Mouse (Mus musculus): ENCODE measurements around the gene Ndufs4. TPM values are rescaled to one million over a fixed set of nuclear protein-coding genes. Genes with fewer than 3 reads are reported as not detected.

Gene Ndufs4
- polyA plus RNA-seq, 1 experiment: 14.2 TPM

DNA sequence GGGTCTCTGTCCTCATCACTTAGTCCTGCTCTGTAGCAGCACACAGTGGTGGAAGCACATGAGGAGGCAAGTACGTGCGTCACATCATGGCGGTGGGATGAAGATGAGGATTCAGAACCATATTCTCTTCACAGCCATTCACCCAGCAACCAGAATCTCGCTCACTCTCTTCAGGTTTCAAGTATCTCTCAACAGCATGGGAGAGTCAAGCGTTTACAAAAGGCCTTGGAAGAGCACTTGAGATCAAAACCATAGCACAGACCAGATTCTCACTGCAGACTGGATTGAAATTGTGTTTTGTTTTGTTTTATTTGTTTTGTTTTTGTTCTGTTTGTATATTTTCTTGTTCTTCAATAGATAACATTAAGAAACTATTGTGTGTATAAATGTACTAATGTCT lies 110.8 kb downstream of the Ndufs4 start:
- WGBS: 92% methylated on average over 5 of the region's 5 CpGs
- DNase-seq (ENCODE audit: low read depth in 1 of 2, low spot score in 2 of 2): no peak
- Histone ChIP-seq H3K36me3 (ENCODE audit: control insufficient read depth, insufficient read depth, low read length) (no peaks in the 10 kb centered on the region), H3K4me3 (ENCODE audit: extremely low read depth, insufficient read depth, insufficient read length) (no peak overlapping the region), H3K27me3 (ENCODE audit: control insufficient read depth, insufficient read depth, low read length) (no peaks in the 10 kb centered on the region), H3K4me1 (ENCODE audit: control insufficient read depth, insufficient read depth, insufficient read length) (no peaks in the 10 kb centered on the region), H3K27ac (ENCODE audit: insufficient read depth, low read length) (no peak overlapping the region)
- TF ChIP-seq CTCF (IDR thresholded peaks at IDR 0.05; ENCODE audit: extremely low read depth, insufficient read depth, insufficient read length, insufficient replicate concordance): no peak
- TF ChIP-seq POLR2A (IDR thresholded peaks at IDR 0.05; ENCODE audit: low read depth, low read length): no peak

DNA sequence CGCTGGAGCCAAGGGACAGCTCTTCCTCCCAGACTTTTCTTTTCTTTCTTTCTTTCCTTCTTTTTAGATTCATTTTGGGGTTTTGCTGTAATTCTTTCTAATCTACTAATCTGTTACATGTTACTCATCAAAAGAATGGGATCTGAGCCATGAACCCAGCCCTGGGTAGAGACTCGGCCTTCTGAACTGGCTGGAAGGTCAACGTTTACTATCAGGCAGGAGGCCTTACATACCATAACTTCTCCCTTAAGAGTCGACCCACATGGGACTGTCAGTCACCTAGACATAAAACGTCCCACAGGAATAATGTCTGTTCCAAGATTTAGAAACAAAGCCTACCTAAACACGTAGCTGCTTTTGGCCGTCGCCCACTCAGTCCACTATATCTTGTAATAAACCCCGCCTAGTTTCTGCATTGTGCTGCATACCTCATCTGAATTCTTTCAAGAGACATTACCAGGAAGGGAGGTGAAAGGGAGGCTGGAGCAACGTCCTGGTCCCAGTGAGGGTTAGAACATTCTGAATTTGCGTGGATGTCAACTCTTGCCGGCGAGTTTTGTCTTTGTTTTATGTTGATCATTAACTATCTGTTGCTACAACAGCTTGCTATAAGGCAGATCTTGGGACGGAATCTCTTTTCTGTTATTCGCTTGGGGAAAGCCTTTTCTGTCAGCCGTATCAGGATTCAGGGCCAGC lies 116.5 kb downstream of the Ndufs4 start:
- no peaks in the 10 kb centered on the region for H3K36me3 ChIP-seq (ENCODE audit: control insufficient read depth, insufficient read depth, low read length)
- no peaks in the 10 kb centered on the region for H3K4me1 ChIP-seq (ENCODE audit: control insufficient read depth, insufficient read depth, insufficient read length)
- H3K4me3 ChIP-seq (ENCODE audit: extremely low read depth, insufficient read depth, insufficient read length): no peak overlapping the region
- 88% methylated on average over 16 of the region's 16 CpGs for WGBS
- TF ChIP-seq POLR2A (IDR thresholded peaks at IDR 0.05; ENCODE audit: low read depth, low read length) (no peak), CTCF (IDR thresholded peaks at IDR 0.05; ENCODE audit: extremely low read depth, insufficient read depth, insufficient read length, insufficient replicate concordance) (no peak)
- H3K27ac ChIP-seq (ENCODE audit: insufficient read depth, low read length): no peak overlapping the region
- DNase-seq (ENCODE audit: low read depth in 1 of 2, low spot score in 2 of 2): no peak
- no peaks in the 10 kb centered on the region for H3K27me3 ChIP-seq (ENCODE audit: control insufficient read depth, insufficient read depth, low read length)

DNA sequence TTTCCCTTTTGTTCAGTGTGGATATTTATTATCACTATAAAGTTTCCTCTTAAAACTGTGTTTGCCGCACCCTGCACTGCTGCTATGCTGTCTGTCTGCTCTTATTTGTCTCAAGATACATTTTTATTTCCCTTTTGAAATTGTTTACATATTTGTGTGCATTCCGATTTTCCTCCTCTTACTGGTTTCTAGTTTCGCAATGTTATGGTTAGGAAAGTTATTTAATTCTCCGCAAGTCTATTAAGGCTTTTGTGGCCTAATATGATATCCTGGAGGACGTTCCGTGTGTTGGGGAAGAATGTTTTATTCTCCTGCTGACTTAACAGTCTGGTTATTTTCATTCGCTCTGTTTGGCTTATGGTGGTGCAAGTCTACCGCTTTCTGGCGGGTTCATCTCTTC lies 120.3 kb downstream of the Ndufs4 start:
- H3K27ac ChIP-seq (ENCODE audit: insufficient read depth, low read length): no peak overlapping the region
- TF ChIP-seq POLR2A (IDR thresholded peaks at IDR 0.05; ENCODE audit: low read depth, low read length): no peak
- no peak for TF ChIP-seq CTCF (IDR thresholded peaks at IDR 0.05; ENCODE audit: extremely low read depth, insufficient read depth, insufficient read length, insufficient replicate concordance)
- no peaks in the 10 kb centered on the region for H3K4me1 ChIP-seq (ENCODE audit: control insufficient read depth, insufficient read depth, insufficient read length)
- WGBS: 92% methylated on average over 9 of the region's 9 CpGs
- no peaks in the 10 kb centered on the region for H3K36me3 ChIP-seq (ENCODE audit: control insufficient read depth, insufficient read depth, low read length)
- H3K4me3 ChIP-seq (ENCODE audit: extremely low read depth, insufficient read depth, insufficient read length): no peak overlapping the region
- H3K27me3 ChIP-seq (ENCODE audit: control insufficient read depth, insufficient read depth, low read length): no peaks in the 10 kb centered on the region
- no peak for DNase-seq (ENCODE audit: low read depth in 1 of 2, low spot score in 2 of 2)

DNA sequence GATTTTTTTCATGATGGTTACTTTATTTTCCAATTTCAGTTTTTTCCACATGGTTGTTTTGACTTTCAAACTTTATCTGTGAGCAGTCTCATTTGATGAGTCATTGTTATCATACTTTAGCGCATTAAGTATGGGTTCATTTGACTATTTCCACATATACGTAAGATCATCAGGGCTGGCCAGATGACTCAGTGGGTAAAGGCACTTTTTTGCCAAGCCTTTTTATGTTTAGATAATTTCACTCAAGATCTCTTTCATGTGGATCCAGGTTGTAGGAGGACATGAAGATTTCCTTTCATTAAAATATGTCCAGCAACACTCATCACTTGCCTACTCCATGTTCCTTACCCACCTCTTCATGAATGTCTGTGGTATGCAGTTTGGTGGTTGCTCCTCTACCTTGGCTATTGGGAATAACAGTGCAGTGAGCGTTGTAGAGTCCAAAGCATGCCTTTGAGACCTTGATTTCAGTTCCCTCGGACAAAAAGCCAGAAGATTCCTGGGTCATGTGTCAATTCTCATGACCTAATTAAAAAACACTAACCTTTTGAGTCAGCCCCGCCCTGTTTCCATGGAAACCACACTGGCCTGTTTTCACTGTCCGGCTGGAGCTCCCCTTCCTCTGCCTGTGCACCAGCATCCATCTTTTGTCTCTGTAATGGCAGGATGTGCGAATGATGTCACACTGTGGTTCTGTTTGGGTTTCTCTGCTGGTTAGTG lies 127.4 kb downstream of the Ndufs4 start:
- Histone ChIP-seq H3K4me1 (ENCODE audit: control insufficient read depth, insufficient read depth, insufficient read length) (no peaks in the 10 kb centered on the region), H3K27me3 (ENCODE audit: control insufficient read depth, insufficient read depth, low read length) (no peaks in the 10 kb centered on the region), H3K36me3 (ENCODE audit: control insufficient read depth, insufficient read depth, low read length) (no peaks in the 10 kb centered on the region), H3K27ac (ENCODE audit: insufficient read depth, low read length) (no peak overlapping the region), H3K4me3 (ENCODE audit: extremely low read depth, insufficient read depth, insufficient read length) (no peak overlapping the region)
- TF ChIP-seq POLR2A (IDR thresholded peaks at IDR 0.05; ENCODE audit: low read depth, low read length) (no peak), CTCF (IDR thresholded peaks at IDR 0.05; ENCODE audit: extremely low read depth, insufficient read depth, insufficient read length, insufficient replicate concordance) (no peak)
- WGBS: 88% methylated on average over 7 of the region's 7 CpGs
- no peak for DNase-seq (ENCODE audit: low read depth in 1 of 2, low spot score in 2 of 2)

DNA sequence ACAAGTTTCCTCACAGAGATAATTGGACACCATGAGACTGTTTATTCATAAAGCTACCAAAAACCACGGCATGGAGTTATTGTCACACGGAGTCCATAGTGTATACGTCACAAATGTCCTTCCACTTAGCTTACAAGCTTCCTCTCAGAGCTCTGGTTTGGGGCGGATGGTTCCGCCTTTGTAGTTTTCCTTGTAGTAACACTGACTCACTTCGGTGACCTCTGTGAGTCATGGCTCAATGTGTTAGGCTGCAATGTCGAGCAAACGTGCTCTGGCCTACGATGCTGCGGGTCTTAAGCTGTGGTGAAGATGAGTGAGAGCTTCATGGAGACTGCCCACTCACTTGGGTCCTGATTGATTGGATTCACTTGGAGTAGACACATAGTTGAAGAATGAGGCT lies 133.4 kb downstream of the Ndufs4 start:
- 89% methylated on average over 10 of the region's 10 CpGs for WGBS
- no peak for TF ChIP-seq CTCF (IDR thresholded peaks at IDR 0.05; ENCODE audit: extremely low read depth, insufficient read depth, insufficient read length, insufficient replicate concordance)
- no peak for TF ChIP-seq POLR2A (IDR thresholded peaks at IDR 0.05; ENCODE audit: low read depth, low read length)
- Histone ChIP-seq H3K27ac (ENCODE audit: insufficient read depth, low read length) (no peak overlapping the region), H3K27me3 (ENCODE audit: control insufficient read depth, insufficient read depth, low read length) (no peaks in the 10 kb centered on the region), H3K4me3 (ENCODE audit: extremely low read depth, insufficient read depth, insufficient read length) (no peak overlapping the region), H3K36me3 (ENCODE audit: control insufficient read depth, insufficient read depth, low read length) (no peaks in the 10 kb centered on the region), H3K4me1 (ENCODE audit: control insufficient read depth, insufficient read depth, insufficient read length) (no peaks in the 10 kb centered on the region)
- no peak for DNase-seq (ENCODE audit: low read depth in 1 of 2, low spot score in 2 of 2)

Other genes with a start within 250 kb of the Ndufs4 start
- gene Fst, start 70.7 kb upstream of the Ndufs4 start, polyA plus RNA-seq (2012; rRNA removed): 0.13 and 0.16 TPM in 2 replicates